Mouse (Mus musculus) heart, embryonic 12.5 days (tissue): ENCODE results near the gene Ptpn3. TPM values are rescaled to one million over a fixed set of nuclear protein-coding genes. Genes with fewer than 3 reads are reported as not detected.
A peak's percentile ranks its signal among the peaks of the same experiment; 100 is the strongest.

Source experiments
- ATAC-seq: fragments of 200-750 bp; cut with Nextera tagmentation; 2 replicates; pipeline ENCODE4 v1.8.0; 2017; ENCODE audit warnings: moderate TSS enrichment, moderate library complexity; ENCODE audit not compliant: insufficient number of reproducible peaks, low FRiP score
- H3K27ac ChIP-seq: fragments of 300-500 bp; sonication (generic); 2 replicates; pipeline ENCODE4 v1.5.1; 2016; ENCODE audit warnings: mild to moderate bottlenecking, moderate library complexity; ENCODE audit not compliant: poor library complexity, severe bottlenecking
- H3K27me3 ChIP-seq: fragments of 300-500 bp; sonication (generic); replicated peaks from 2 replicates; pipeline ENCODE4 v1.6.1; 2016; ENCODE audit warnings: mild to moderate bottlenecking, moderate library complexity
- H3K36me3 ChIP-seq: fragments of 300-500 bp; sonication (generic); 2 replicates; pipeline ENCODE4 v1.6.1; 2016; ENCODE audit warnings: mild to moderate bottlenecking, moderate library complexity
- H3K4me1 ChIP-seq: fragments of 300-500 bp; sonication (generic); replicated peaks from 2 replicates; pipeline ENCODE4 v1.6.1; 2016; ENCODE audit warnings: mild to moderate bottlenecking
- H3K4me2 ChIP-seq: fragments of 300-500 bp; sonication (generic); 2 replicates; pipeline ENCODE4 v1.6.1; 2016; ENCODE audit warnings: mild to moderate bottlenecking, moderate library complexity
- H3K4me3 ChIP-seq: fragments of 300-500 bp; sonication (generic); 2 replicates; pipeline ENCODE4 v1.5.1; 2016; ENCODE audit warnings: mild to moderate bottlenecking
- H3K9ac ChIP-seq: fragments of 300-500 bp; sonication (generic); 2 replicates; pipeline ENCODE4 v1.6.1; 2016; ENCODE audit warnings: mild to moderate bottlenecking, moderate library complexity
- H3K9me3 ChIP-seq: fragments of 300-500 bp; sonication (generic); replicated peaks from 2 replicates; pipeline ENCODE4 v1.6.1; 2016; ENCODE audit warnings: mild to moderate bottlenecking, moderate library complexity
- WGBS: fragments of 180-500 bp; shearing (Covaris S2); methylation state at CpG from one replicate; pipeline ENCODE4 v1.1.7; 2016; 5-methylcytosine and 5-hydroxymethylcytosine counted together
- polyA plus RNA-seq: library from polyadenylated mRNA; unstranded; fragments of >200 nt; fragmentation: Nextera tagmentation; extraction: Ambion mirVana; gene quantifications from 2 replicates; pipeline ENCODE4 v1.2.1, GENCODE M21; 2016

Gene Ptpn3
- polyA plus RNA-seq, 1 experiment from 2014 or later = 1.7 TPM

- Histone ChIP-seq H3K4me1 (peaks cover 14% of the 10 kb centered on the region), H3K36me3 (no peaks in the 10 kb centered on the region), H3K4me3 (no peak overlapping the region), H3K4me2 (no peak overlapping the region), H3K9me3 (no peaks in the 10 kb centered on the region), H3K27me3 (no peaks in the 10 kb centered on the region), H3K9ac (no peak overlapping the region), H3K27ac (no peak overlapping the region)
- WGBS = 32% methylated on average over 6 of the region's 6 CpGs
- ATAC-seq = no peak
Measured at GRCm38 (mm10) chr4:57186035-57186434, 115.6 kb downstream of the Ptpn3 start.

DNA sequence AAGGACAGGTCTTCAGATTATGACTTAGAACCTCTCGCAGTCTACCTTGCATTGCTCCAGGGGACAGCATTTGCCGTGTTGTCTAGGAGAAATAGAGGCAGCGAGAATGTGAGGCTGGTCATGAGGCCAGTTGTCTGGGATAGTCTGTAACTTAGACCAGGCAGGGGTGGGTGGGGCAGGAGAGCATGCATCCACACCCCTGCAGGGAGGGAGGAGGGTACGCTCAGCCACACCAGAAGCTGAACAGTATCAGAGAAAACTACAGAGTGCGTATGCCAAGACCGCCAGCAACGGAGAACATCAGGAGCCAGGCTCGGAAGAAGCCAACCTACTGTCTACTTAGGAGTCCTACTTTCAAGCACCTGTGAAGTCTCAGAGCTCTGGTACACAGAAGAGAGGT, 116.2 kb downstream of the Ptpn3 start:
- Histone ChIP-seq H3K9ac (no peak overlapping the region), H3K36me3 (no peaks in the 10 kb centered on the region), H3K4me3 (no peak overlapping the region), H3K4me2 (no peak overlapping the region), H3K27me3 (no peaks in the 10 kb centered on the region), H3K9me3 (no peaks in the 10 kb centered on the region), H3K4me1 (peaks cover 13% of the 10 kb centered on the region), H3K27ac (no peak overlapping the region)
- 80% methylated on average over 8 of the region's 8 CpGs for WGBS
- ATAC-seq = no peak

- 58% methylated on average over 4 of the region's 4 CpGs for WGBS
- Histone ChIP-seq H3K4me2 (no peak overlapping the region), H3K27ac (no peak overlapping the region), H3K36me3 (no peaks in the 10 kb centered on the region), H3K9ac (no peak overlapping the region), H3K9me3 (no peaks in the 10 kb centered on the region), H3K27me3 (no peaks in the 10 kb centered on the region), H3K4me3 (no peak overlapping the region), H3K4me1 (peaks cover 13% of the 10 kb centered on the region)
- no peak for ATAC-seq
Measured at GRCm38 (mm10) chr4:57183493-57183892, 118.1 kb downstream of the Ptpn3 start.

DNA sequence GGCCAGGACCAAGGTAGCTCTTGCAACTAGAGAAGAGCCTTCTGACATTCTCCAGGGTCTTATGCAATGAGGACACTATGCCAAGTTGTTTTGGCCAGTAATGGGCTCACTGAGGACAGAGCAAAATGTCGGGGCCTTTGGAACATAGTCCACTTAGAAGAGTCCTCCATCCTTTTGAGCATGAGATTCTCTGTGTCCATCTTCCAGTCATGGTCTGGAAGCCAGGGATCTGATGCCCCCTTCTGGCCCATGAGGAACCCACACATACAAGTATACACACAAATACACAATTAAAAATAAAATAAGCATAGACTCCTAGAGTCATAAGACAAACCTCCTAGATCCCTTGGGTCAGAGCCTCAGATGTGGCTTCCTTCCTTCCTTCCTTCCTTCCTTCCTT, 120.1 kb downstream of the Ptpn3 start:
- peaks cover 13% of the 10 kb centered on the region for H3K4me1 ChIP-seq
- no peaks in the 10 kb centered on the region for H3K36me3 ChIP-seq
- H3K27me3 ChIP-seq = no peaks in the 10 kb centered on the region
- no peak overlapping the region for H3K27ac ChIP-seq
- no peaks in the 10 kb centered on the region for H3K9me3 ChIP-seq
- H3K9ac ChIP-seq = no peak overlapping the region
- no peak for ATAC-seq
- 55% methylated on average over 1 of the region's 1 CpGs for WGBS
- no peak overlapping the region for H3K4me2 ChIP-seq
- H3K4me3 ChIP-seq = no peak overlapping the region

DNA sequence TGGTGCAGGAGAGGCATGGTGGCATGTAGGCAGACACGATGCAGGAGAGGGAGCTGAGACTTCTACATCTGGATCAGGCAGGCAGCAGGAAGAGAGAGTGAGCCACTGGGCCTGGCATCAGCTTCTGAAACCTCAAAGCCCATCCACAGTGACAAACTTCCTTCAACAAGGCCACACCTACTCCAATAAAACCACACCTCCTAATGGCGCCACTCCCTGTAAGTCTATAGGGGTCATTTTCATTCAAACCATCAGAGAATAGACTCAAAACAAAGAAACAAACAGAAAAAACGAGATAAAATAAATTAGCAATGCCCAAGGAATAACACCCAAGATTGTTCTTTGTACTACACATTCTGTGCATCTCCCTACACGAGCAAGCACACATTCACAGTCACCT, 122.8 kb downstream of the Ptpn3 start:
- H3K9ac ChIP-seq = no peak overlapping the region
- 71% methylated on average over 4 of the region's 4 CpGs for WGBS
- ATAC-seq = no peak

DNA sequence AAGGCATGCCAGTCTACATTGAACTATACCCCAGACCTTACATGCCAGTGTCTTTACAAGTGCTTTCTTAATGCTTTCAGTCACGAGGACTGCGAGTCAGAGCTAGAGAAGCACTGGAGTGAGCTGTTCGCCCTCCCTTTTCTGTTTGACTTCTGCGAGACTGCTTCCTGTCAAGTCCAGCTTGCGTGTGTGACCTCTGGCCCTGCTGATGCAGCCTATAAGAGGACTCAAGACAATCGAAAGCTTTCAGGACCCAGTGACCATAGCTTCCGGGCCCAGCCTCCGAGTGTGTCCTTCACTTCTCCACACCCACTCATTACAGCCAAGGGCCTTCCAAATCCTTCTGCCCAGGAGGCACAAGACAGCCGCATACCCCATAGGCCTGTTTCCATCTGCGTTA, 126.3 kb downstream of the Ptpn3 start:
- ATAC-seq = peak; percentile 53; the same call in 1 of the 2 replicates
- Histone ChIP-seq H3K4me3 (no peak overlapping the region), H3K4me1 (peaks cover 13% of the 10 kb centered on the region), H3K27ac (no peak overlapping the region), H3K27me3 (no peaks in the 10 kb centered on the region), H3K9me3 (no peaks in the 10 kb centered on the region), H3K36me3 (no peaks in the 10 kb centered on the region), H3K9ac (no peak overlapping the region), H3K4me2 (no peak overlapping the region)
- WGBS = 47% methylated on average over 10 of the region's 10 CpGs

More for the DNA sequence above, 122.8 kb downstream of the Ptpn3 start:
- Histone ChIP-seq H3K4me3 (no peak overlapping the region), H3K9me3 (no peaks in the 10 kb centered on the region), H3K36me3 (no peaks in the 10 kb centered on the region), H3K27me3 (no peaks in the 10 kb centered on the region), H3K4me2 (no peak overlapping the region), H3K4me1 (peaks cover 12% of the 10 kb centered on the region), H3K27ac (no peak overlapping the region)

GRCm38 (mm10) chr4:57172861-57173260, 128.8 kb downstream of the Ptpn3 start:
- no peak overlapping the region for H3K27ac ChIP-seq
- no peak overlapping the region for H3K9ac ChIP-seq
- H3K4me3 ChIP-seq = no peak overlapping the region
- peak; percentile 55 for ATAC-seq
- no peaks in the 10 kb centered on the region for H3K27me3 ChIP-seq
- H3K9me3 ChIP-seq = no peaks in the 10 kb centered on the region
- H3K36me3 ChIP-seq = no peaks in the 10 kb centered on the region
- H3K4me1 ChIP-seq = peaks cover 16% of the 10 kb centered on the region
- no peak overlapping the region for H3K4me2 ChIP-seq
- WGBS = 45% methylated on average over 8 of the region's 8 CpGs

GRCm38 (mm10) chr4:57171817-57172216, 129.8 kb downstream of the Ptpn3 start:
- H3K4me2 ChIP-seq = no peak overlapping the region
- H3K9ac ChIP-seq = no peak overlapping the region
- H3K27me3 ChIP-seq = no peaks in the 10 kb centered on the region
- peaks cover 16% of the 10 kb centered on the region for H3K4me1 ChIP-seq
- 41% methylated on average over 5 of the region's 5 CpGs for WGBS
- H3K27ac ChIP-seq = no peak overlapping the region
- no peak overlapping the region for H3K4me3 ChIP-seq
- no peak for ATAC-seq
- no peaks in the 10 kb centered on the region for H3K36me3 ChIP-seq
- no peaks in the 10 kb centered on the region for H3K9me3 ChIP-seq

- Histone ChIP-seq H3K9me3 (no peaks in the 10 kb centered on the region), H3K36me3 (no peaks in the 10 kb centered on the region), H3K27ac (no peak overlapping the region), H3K4me3 (no peak overlapping the region), H3K4me1 (peaks cover 7% of the 10 kb centered on the region), H3K4me2 (no peak overlapping the region), H3K27me3 (no peaks in the 10 kb centered on the region), H3K9ac (no peak overlapping the region)
- no peak for ATAC-seq
- WGBS = 76% methylated on average over 3 of the region's 3 CpGs
Measured at GRCm38 (mm10) chr4:57168680-57169079, 133.0 kb downstream of the Ptpn3 start.

GRCm38 (mm10) chr4:57168277-57168676, 133.4 kb downstream of the Ptpn3 start:
- no peak overlapping the region for H3K4me2 ChIP-seq
- peaks cover 5% of the 10 kb centered on the region for H3K4me1 ChIP-seq
- H3K9ac ChIP-seq = no peak overlapping the region
- no peaks in the 10 kb centered on the region for H3K36me3 ChIP-seq
- H3K27me3 ChIP-seq = no peaks in the 10 kb centered on the region
- ATAC-seq = no peak
- WGBS = 32% methylated on average over 1 of the region's 1 CpGs
- H3K4me3 ChIP-seq = no peak overlapping the region
- H3K9me3 ChIP-seq = no peaks in the 10 kb centered on the region
- no peak overlapping the region for H3K27ac ChIP-seq

- no peaks in the 10 kb centered on the region for H3K9me3 ChIP-seq
- H3K4me2 ChIP-seq = no peak overlapping the region
- no peak for ATAC-seq
- peaks cover 3% of the 10 kb centered on the region; the same call in 1 of the 2 replicates for H3K4me1 ChIP-seq
- H3K9ac ChIP-seq = no peak overlapping the region
- WGBS = 52% methylated on average over 12 of the region's 12 CpGs
- no peaks in the 10 kb centered on the region for H3K27me3 ChIP-seq
- H3K36me3 ChIP-seq = no peaks in the 10 kb centered on the region
- no peak overlapping the region for H3K4me3 ChIP-seq
- no peak overlapping the region for H3K27ac ChIP-seq
Measured at GRCm38 (mm10) chr4:57166922-57167870, 134.4 kb downstream of the Ptpn3 start.
